8 mouse cellular contexts compared by ENCODE assay signal in genomic region chr4:130664414-130665029, GRCm38 (mm10). TPM values are rescaled to one million over a fixed set of nuclear protein-coding genes. Genes with fewer than 3 reads are reported as not detected.
A peak's percentile ranks its signal among the peaks of the same experiment; 100 is the strongest.
DNase-seq lines count a peak whose midpoint lies in the region; ATAC-seq and TF ChIP-seq lines count a peak whose summit lies in the region.

No protein-coding gene starts in this region.

- peaks cover 63% of the 10 kb centered on the region for H3K79me2 ChIP-seq in myocyte (ENCODE audit: control insufficient read depth, insufficient read depth)

- no peaks in the 10 kb centered on the region for H3K27me3 ChIP-seq in embryonic facial prominence, embryonic 13.5 days
- no peaks in the 10 kb centered on the region for H3K27me3 ChIP-seq in myocyte (ENCODE audit: control insufficient read depth, insufficient read depth, insufficient read length)

- peak overlapping the region; percentile 83 for H3K4me3 ChIP-seq in left cerebral cortex, adult 2 months
- H3K4me3 ChIP-seq in embryonic facial prominence, embryonic 13.5 days = peak overlapping the region; percentile 94
- peak overlapping the region; percentile 68 for H3K4me3 ChIP-seq in myocyte

- TF ChIP-seq CTCF in left cerebral cortex, adult 2 months (IDR thresholded peaks at IDR 0.05) = no peak

- no peak for ATAC-seq in embryonic facial prominence, embryonic 13.5 days (ENCODE audit: insufficient number of reproducible peaks, insufficient read depth, low FRiP score, low TSS enrichment, low read depth)

- no peak for DNase-seq in left cerebral cortex, adult 2 months (ENCODE audit: extremely low spot score in 1 of 2, low spot score in 2 of 2)
- no peak for DNase-seq in left cerebral cortex, postnatal 4 days
- DNase-seq in induced T-regulatory cell, adult 2 months (ENCODE audit: low read depth) = peak; percentile 39
- DNase-seq in thymus, postnatal 25 days = no peak
- no peak for DNase-seq in adrenal gland, postnatal 25 days
- DNase-seq in urinary bladder, postnatal 4 days (ENCODE audit: low spot score in 2 of 2) = no peak

- peak overlapping the region; percentile 100 for H3K9ac ChIP-seq in embryonic facial prominence, embryonic 13.5 days

- H3K9me3 ChIP-seq in embryonic facial prominence, embryonic 13.5 days = no peaks in the 10 kb centered on the region

- H3K36me3 ChIP-seq in embryonic facial prominence, embryonic 13.5 days = peaks cover 4% of the 10 kb centered on the region; the same call in 1 of the 2 replicates
- H3K36me3 ChIP-seq in myocyte (ENCODE audit: control insufficient read depth, insufficient read depth) = peaks cover 5% of the 10 kb centered on the region

- H3K27ac ChIP-seq in left cerebral cortex, adult 2 months = peak overlapping the region; percentile 93
- peak overlapping the region; percentile 96 for H3K27ac ChIP-seq in embryonic facial prominence, embryonic 13.5 days

- H3K4me1 ChIP-seq in embryonic facial prominence, embryonic 13.5 days = peaks cover 33% of the 10 kb centered on the region

- 5% methylated on average over 7 of the region's 7 CpGs for WGBS in embryonic facial prominence, embryonic 13.5 days

- intact Hi-C loops in left cerebral cortex, adult 2 months (cut with DNase I) = no loop called here
- intact Hi-C loops in left cerebral cortex, postnatal 4 days (cut with DNase I) = no loop called here

- TF ChIP-seq POLR2A in myocyte (IDR thresholded peaks at IDR 0.05; ENCODE audit: insufficient read length, low read depth) = no peak

- peak overlapping the region; percentile 83 for H3K4me2 ChIP-seq in embryonic facial prominence, embryonic 13.5 days
- peak overlapping the region; percentile 72 for H3K4me2 ChIP-seq in myocyte (ENCODE audit: low read depth)

- peak overlapping the region; percentile 81 for H3ac ChIP-seq in myocyte (ENCODE audit: control insufficient read depth, insufficient read length)

TF ChIP-seq in myocyte, 11 proteins besides CTCF, POLR2A, EP300 and RAD21:
- no peak for TF ChIP-seq TCF12 (IDR thresholded peaks at IDR 0.05; ENCODE audit: insufficient read depth, poor library complexity, severe bottlenecking)
- no peak for TF ChIP-seq TCF3 (IDR thresholded peaks at IDR 0.05; ENCODE audit: insufficient read length, low read depth)
- no peak for TF ChIP-seq MAX (IDR thresholded peaks at IDR 0.05; ENCODE audit: low read depth)
- no peak for TF ChIP-seq REST (IDR thresholded peaks at IDR 0.05; ENCODE audit: insufficient read depth, insufficient read length)
- TF ChIP-seq USF1 (IDR thresholded peaks at IDR 0.05; ENCODE audit: low read depth) = no peak
- no peak for TF ChIP-seq E2F4 (IDR thresholded peaks at IDR 0.05; ENCODE audit: insufficient read depth)
- no peak for TF ChIP-seq MYOG (IDR thresholded peaks at IDR 0.05; ENCODE audit: control insufficient read depth in 1 of 3, insufficient read depth in 1 of 3, insufficient read length in 2 of 3, low read depth in 2 of 3)
- no peak for TF ChIP-seq POLR2AphosphoS2 (IDR thresholded peaks at IDR 0.05; ENCODE audit: insufficient read length, low read depth)
- no peak for TF ChIP-seq MYOD1 (IDR thresholded peaks at IDR 0.05; ENCODE audit: control insufficient read depth in 1 of 3, insufficient read length in 2 of 3, low read depth in 2 of 3)
- TF ChIP-seq SRF (IDR thresholded peaks at IDR 0.05; ENCODE audit: control insufficient read depth, insufficient read length, low read depth) = no peak
- TF ChIP-seq CEBPB (IDR thresholded peaks at IDR 0.05; ENCODE audit: insufficient read depth, poor library complexity, severe bottlenecking) = no peak

RNA-seq across cellular contexts. Expression of gene Pum1, which starts 1.4 kb away (rescaled TPM):
- total RNA-seq in left cerebral cortex, adult 2 months (2021) = 100 to 1,000 TPM; 106 to 110 TPM
- 100 to 1,000 TPM; 137 to 139 TPM for total RNA-seq in left cerebral cortex, postnatal 4 days (2021)
- 103 and 108 TPM in 2 replicates for polyA plus RNA-seq in embryonic facial prominence, embryonic 13.5 days (2015; fragmentation: Nextera tagmentation; extraction: Ambion mirVana)
- polyA plus RNA-seq in myocyte (2012; fragmentation: generic; extraction: Trizol) = 28.2 TPM
- 84.4 and 96.9 TPM in 2 replicates for total RNA-seq in adrenal gland, postnatal 25 days (2021)
